Mouse (Mus musculus) MEL (cell line): ENCODE results near the gene Nfix. TPM values are rescaled to one million over a fixed set of nuclear protein-coding genes. Genes with fewer than 3 reads are reported as not detected.

Experiments
- DNase-seq: peaks from one replicate; pipeline ENCODE4 v3.0.0; 2011; ENCODE audit warnings: low read depth, low spot score
- H3K27ac ChIP-seq: 2 replicates; pipeline ENCODE4 v1.5.1; 2012; ENCODE audit warnings: low read depth, mild to moderate bottlenecking, control low read depth, low read length, moderate library complexity; ENCODE audit not compliant: control insufficient read depth
- H3K27me3 ChIP-seq, 2 experiments: fragments of 150-350 bp in 1 of 2; sonication (generic) in 1 of 2; 2 replicates each; pipeline ENCODE4 v1.6.1; 2012; ENCODE audit warnings: low read length in 2 of 2, mild to moderate bottlenecking in 2 of 2, improper control_type of control experiment in 1 of 2, moderate library complexity in 1 of 2; ENCODE audit not compliant: insufficient read depth in 2 of 2, control insufficient read depth in 1 of 2
- H3K36me3 ChIP-seq, 2 experiments: 2 replicates each; pipeline ENCODE4 v1.6.1; 2012 to 2014; ENCODE audit warnings: low read length in 2 of 2, improper control_type of control experiment in 1 of 2, inconsistent platforms in 1 of 2, mild to moderate bottlenecking in 1 of 2; ENCODE audit not compliant: insufficient read depth in 2 of 2, control insufficient read depth in 1 of 2
- H3K4me1 ChIP-seq, 2 experiments: fragments of 150-350 bp in 1 of 2; sonication (generic) in 1 of 2; 2 replicates each; pipeline ENCODE4 v1.6.1; 2012; ENCODE audit warnings: low read length in 2 of 2, improper control_type of control experiment in 1 of 2, mild to moderate bottlenecking in 1 of 2; ENCODE audit not compliant: insufficient read depth in 2 of 2, control insufficient read depth in 1 of 2
- H3K4me3 ChIP-seq, 2 experiments: fragments of 150-350 bp in 1 of 2; sonication (generic) in 1 of 2; 2 replicates each; pipeline ENCODE4 v1.5.1; 2012; ENCODE audit warnings: low read depth in 2 of 2, low read length in 2 of 2, mild to moderate bottlenecking in 2 of 2, moderate library complexity in 2 of 2, control low read depth in 1 of 2, improper control_type of control experiment in 1 of 2; ENCODE audit not compliant: control insufficient read depth in 1 of 2, insufficient read depth in 1 of 2
- H3K79me2 ChIP-seq: 2 replicates; pipeline ENCODE4 v1.6.1; 2012; ENCODE audit warnings: mild to moderate bottlenecking, low read length, moderate library complexity; ENCODE audit not compliant: control insufficient read depth, poor library complexity, insufficient read depth
- H3K9ac ChIP-seq: 2 replicates; pipeline ENCODE4 v1.6.1; 2012; ENCODE audit warnings: low read depth, mild to moderate bottlenecking, control low read depth, low read length, moderate library complexity; ENCODE audit not compliant: control insufficient read depth, poor library complexity, severe bottlenecking
- H3K9me3 ChIP-seq: fragments of 150-350 bp; sonication (generic); replicated peaks from 2 replicates; pipeline ENCODE4 v1.6.1; 2012; ENCODE audit warnings: mild to moderate bottlenecking, low read length, improper control_type of control experiment, moderate library complexity; ENCODE audit not compliant: insufficient read depth
- BHLHE40 ChIP-seq: IDR thresholded peaks from 2 replicates; pipeline ENCODE4 v1.6.1; 2012; ENCODE audit warnings: low read depth, mild to moderate bottlenecking, inconsistent platforms, low read length, improper control_type of control experiment, borderline replicate concordance
- CTCF ChIP-seq, 3 experiments: IDR thresholded peaks in 2 of 3; conservative IDR thresholded peaks in 1 of 3; 2 replicates each; pipeline ENCODE4 v1.5.1; 2011 to 2012; ENCODE audit warnings: low read length in 3 of 3, low read depth in 2 of 3, mild to moderate bottlenecking in 2 of 3, improper control_type of control experiment in 1 of 3, inconsistent platforms in 1 of 3, mixed read lengths in 1 of 3, moderate library complexity in 1 of 3; ENCODE audit not compliant: control insufficient read depth in 1 of 3, insufficient read depth in 1 of 3, poor library complexity in 1 of 3, severe bottlenecking in 1 of 3
- ELF1 ChIP-seq: IDR thresholded peaks from 2 replicates; pipeline ENCODE4 v1.6.1; 2014; ENCODE audit warnings: low read depth, mild to moderate bottlenecking, inconsistent platforms, low read length, improper control_type of control experiment, moderate library complexity
- GATA1 ChIP-seq: IDR thresholded peaks from 2 replicates; pipeline ENCODE4 v1.6.1; 2011; ENCODE audit warnings: low read depth, low read length, improper control_type of control experiment
- HCFC1 ChIP-seq: IDR thresholded peaks from 2 replicates; pipeline ENCODE4 v1.6.1; 2012; ENCODE audit warnings: low read depth, mild to moderate bottlenecking, inconsistent platforms, low read length, improper control_type of control experiment, moderate library complexity
- KAT2A ChIP-seq: conservative IDR thresholded peaks from 2 replicates; pipeline ENCODE4 v1.6.1; 2012; ENCODE audit warnings: low read depth, low read length, improper control_type of control experiment, inconsistent platforms
- MAX ChIP-seq: IDR thresholded peaks from 2 replicates; pipeline ENCODE4 v1.6.1; 2011; ENCODE audit warnings: low read length, improper control_type of control experiment
- MAZ ChIP-seq: IDR thresholded peaks from 2 replicates; pipeline ENCODE4 v1.6.1; 2012; ENCODE audit warnings: low read depth, mild to moderate bottlenecking, inconsistent platforms, low read length, improper control_type of control experiment
- MEF2A ChIP-seq: IDR thresholded peaks from 2 replicates; pipeline ENCODE4 v1.6.1; 2014; ENCODE audit warnings: low read depth, mild to moderate bottlenecking, inconsistent platforms, low read length, improper control_type of control experiment; ENCODE audit not compliant: poor library complexity, insufficient replicate concordance, severe bottlenecking; ENCODE audit errors: extremely low read depth
- MXI1 ChIP-seq: IDR thresholded peaks from 2 replicates; pipeline ENCODE4 v1.6.1; 2011; ENCODE audit warnings: mild to moderate bottlenecking, low read depth, low read length, improper control_type of control experiment
- NRF1 ChIP-seq: IDR thresholded peaks from 2 replicates; pipeline ENCODE4 v1.6.1; 2014; ENCODE audit warnings: low read depth, mild to moderate bottlenecking, inconsistent platforms, low read length, improper control_type of control experiment, moderate library complexity; ENCODE audit not compliant: poor library complexity, insufficient read depth, severe bottlenecking
- POLR2AphosphoS2 ChIP-seq: IDR thresholded peaks from 2 replicates; pipeline ENCODE4 v1.6.1; 2011; ENCODE audit warnings: low read length, improper control_type of control experiment
- POLR2AphosphoS5 ChIP-seq: IDR thresholded peaks from 2 replicates; pipeline ENCODE4 v1.6.1; 2012; ENCODE audit warnings: low read depth, borderline replicate concordance, mild to moderate bottlenecking, inconsistent platforms, low read length, moderate library complexity, mixed read lengths
- RAD21 ChIP-seq: IDR thresholded peaks from 2 replicates; pipeline ENCODE4 v1.6.1; 2011; ENCODE audit warnings: mild to moderate bottlenecking, low read depth, low read length, improper control_type of control experiment
- RCOR1 ChIP-seq: IDR thresholded peaks from 2 replicates; pipeline ENCODE4 v1.6.1; 2012; ENCODE audit warnings: low read depth, mild to moderate bottlenecking, inconsistent platforms, low read length, improper control_type of control experiment
- SIN3A ChIP-seq: IDR thresholded peaks from 2 replicates; pipeline ENCODE4 v1.6.1; 2012; ENCODE audit warnings: low read length, improper control_type of control experiment, inconsistent platforms
- SMC3 ChIP-seq: IDR thresholded peaks from 2 replicates; pipeline ENCODE4 v1.6.1; 2011; ENCODE audit warnings: low read depth, low read length, improper control_type of control experiment
- TCF12 ChIP-seq: IDR thresholded peaks from 2 replicates; pipeline ENCODE4 v1.6.1; 2014; ENCODE audit warnings: low read depth, mild to moderate bottlenecking, inconsistent platforms, low read length, improper control_type of control experiment, moderate library complexity
- USF1 ChIP-seq: IDR thresholded peaks from 2 replicates; pipeline ENCODE4 v1.6.1; 2014; ENCODE audit warnings: low read depth, mild to moderate bottlenecking, inconsistent platforms, low read length, improper control_type of control experiment, moderate library complexity
- ZC3H11A ChIP-seq: IDR thresholded peaks from 2 replicates; pipeline ENCODE4 v1.6.1; 2012; ENCODE audit warnings: low read depth, mild to moderate bottlenecking, inconsistent platforms, low read length, improper control_type of control experiment
- ZKSCAN1 ChIP-seq: IDR thresholded peaks from 2 replicates; pipeline ENCODE4 v1.6.1; 2012; ENCODE audit warnings: low read depth, mild to moderate bottlenecking, inconsistent platforms, low read length, improper control_type of control experiment, moderate library complexity
- ZMIZ1 ChIP-seq: IDR thresholded peaks from 2 replicates; pipeline ENCODE4 v1.6.1; 2012; ENCODE audit warnings: low read depth, mild to moderate bottlenecking, inconsistent platforms, low read length, improper control_type of control experiment, moderate library complexity
- polyA plus RNA-seq, 2 experiments: library from polyadenylated mRNA; stranded (reverse) in 1 of 2; unstranded in 1 of 2; fragments of >175 nt in 1 of 2; fragments of >200 nt in 1 of 2; gene quantifications; 2 replicates each; pipeline versions ENCODE4 v1.2.1 to v1.2.4; 2012; ENCODE audit warnings: low replicate concordance in 2 of 2, low read depth in 1 of 2; ENCODE audit not compliant: insufficient read length in 2 of 2, insufficient read depth in 1 of 2, missing spikeins in 1 of 2
- total RNA-seq: library from RNA; depleted of rRNA; stranded (reverse); fragments of 300-350 nt; gene quantifications from 2 replicates; pipeline ENCODE4 v1.2.3, GENCODE M21; 2012

Nfix gene
- total and polyA plus RNA-seq, 3 experiments, result 14.4 to 29.1 TPM; not detected in 1

DNA sequence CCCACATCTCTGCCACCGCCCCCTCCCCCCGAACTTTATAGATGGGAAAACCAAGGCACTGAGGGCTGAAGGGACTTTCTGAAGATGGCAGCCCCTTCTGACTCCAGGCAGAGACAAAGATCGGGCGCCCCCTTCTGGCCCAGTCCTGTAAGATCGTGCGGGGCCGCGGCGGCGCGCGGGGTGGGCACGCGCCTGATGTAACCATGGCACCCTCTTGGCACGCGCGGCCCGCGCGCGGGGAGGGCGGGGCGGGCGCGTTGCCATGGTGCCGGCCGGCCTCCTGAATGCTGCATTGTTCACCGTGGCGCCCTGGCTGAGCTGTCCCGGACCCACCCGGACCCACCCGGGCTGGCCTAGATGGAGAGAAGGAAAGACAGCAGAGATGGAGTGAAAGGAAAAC is 10.8 kb upstream of the Nfix start:
- peak; percentile 90 for DNase-seq
- Histone ChIP-seq H3K9ac (peak overlapping the region; percentile 49), H3K4me1 (peaks cover 0 to 10% of the 10 kb centered on the region in 2 experiments; a peak in 3 of 4 replicates), H3K27ac (no peak overlapping the region), H3K4me3 (peak overlapping the region; percentile 53 to 56), H3K27me3 (no peaks in the 10 kb centered on the region), H3K36me3 (peaks cover 0 to 5% of the 10 kb centered on the region in 2 experiments; a peak in 1 of 4 replicates), H3K9me3 (no peaks in the 10 kb centered on the region), H3K79me2 (no peaks in the 10 kb centered on the region)
- TF ChIP-seq SIN3A (peak; percentile 76), NRF1 (peak; percentile 52; the same call in 1 of the 2 replicates), RAD21 (peak; percentile 74), ZC3H11A (peak; percentile 78), MXI1 (peak; percentile 75), ZMIZ1 (no peak), HCFC1 (0 out of 2 replicates have a peak, but pooled peaks have one; percentile 19), SMC3 (peak; percentile 93), MAZ (peak; percentile 89), POLR2AphosphoS5 (no peak), BHLHE40 (peak; percentile 70), GATA1 (no peak), RCOR1 (no peak), MEF2A (no peak), ELF1 (peak; percentile 53; the same call in 1 of the 2 replicates), CTCF (IDR thresholded peaks at IDR 0.05 in 2 of 3, conservative IDR thresholded peaks at IDR 0.05 in 1 of 3; ENCODE audit: control insufficient read depth in 1 of 3, insufficient read depth in 1 of 3, low read depth in 2 of 3, low read length in 3 of 3, poor library complexity in 1 of 3, severe bottlenecking in 1 of 3) (peak in 2 of 3 experiments; percentile 92 to 95; a peak in 5 of 6 replicates), TCF12 (no peak)

DNA sequence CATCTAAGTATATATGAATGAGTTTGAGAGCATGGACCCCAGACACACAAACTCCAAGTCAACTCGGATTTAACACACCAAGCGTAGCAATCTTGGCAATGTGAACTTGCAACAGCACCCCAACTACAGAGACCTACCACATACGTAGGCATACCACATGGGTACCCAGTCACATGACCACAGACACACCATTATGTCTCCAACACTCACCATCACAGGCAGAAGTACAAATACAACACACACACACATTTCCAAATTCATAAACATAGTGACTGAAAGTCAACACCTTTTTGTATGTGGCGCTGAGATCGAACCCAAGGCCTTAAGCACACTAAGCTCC is 9.8 kb upstream of the Nfix start:
- no peak for DNase-seq
- Histone ChIP-seq H3K9ac (no peak overlapping the region), H3K27me3 (no peaks in the 10 kb centered on the region), H3K79me2 (no peaks in the 10 kb centered on the region), H3K4me3 (no peak overlapping the region), H3K27ac (no peak overlapping the region), H3K9me3 (no peaks in the 10 kb centered on the region), H3K36me3 (peaks cover 0 to 3% of the 10 kb centered on the region in 2 experiments; a peak in 1 of 4 replicates)
- TF ChIP-seq ZKSCAN1 (no peak), POLR2AphosphoS2 (no peak), KAT2A (no peak), USF1 (peak; percentile 49; the same call in 1 of the 2 replicates), MAX (no peak)
- TF ChIP-seq, all 39 proteins: peak for 1
- H3K4me1 ChIP-seq, result peaks cover 0 to 10% of the 10 kb centered on the region in 2 experiments; a peak in 2 of 4 replicates
